Mouse (Mus musculus): ENCODE measurements around the gene Zfp266. TPM values are rescaled to one million over a fixed set of nuclear protein-coding genes. Genes with fewer than 3 reads are reported as not detected.

Gene Zfp266
- total and polyA plus RNA-seq, 3 experiments = 30.7 to 88.0 (median 31.5) TPM

DNA sequence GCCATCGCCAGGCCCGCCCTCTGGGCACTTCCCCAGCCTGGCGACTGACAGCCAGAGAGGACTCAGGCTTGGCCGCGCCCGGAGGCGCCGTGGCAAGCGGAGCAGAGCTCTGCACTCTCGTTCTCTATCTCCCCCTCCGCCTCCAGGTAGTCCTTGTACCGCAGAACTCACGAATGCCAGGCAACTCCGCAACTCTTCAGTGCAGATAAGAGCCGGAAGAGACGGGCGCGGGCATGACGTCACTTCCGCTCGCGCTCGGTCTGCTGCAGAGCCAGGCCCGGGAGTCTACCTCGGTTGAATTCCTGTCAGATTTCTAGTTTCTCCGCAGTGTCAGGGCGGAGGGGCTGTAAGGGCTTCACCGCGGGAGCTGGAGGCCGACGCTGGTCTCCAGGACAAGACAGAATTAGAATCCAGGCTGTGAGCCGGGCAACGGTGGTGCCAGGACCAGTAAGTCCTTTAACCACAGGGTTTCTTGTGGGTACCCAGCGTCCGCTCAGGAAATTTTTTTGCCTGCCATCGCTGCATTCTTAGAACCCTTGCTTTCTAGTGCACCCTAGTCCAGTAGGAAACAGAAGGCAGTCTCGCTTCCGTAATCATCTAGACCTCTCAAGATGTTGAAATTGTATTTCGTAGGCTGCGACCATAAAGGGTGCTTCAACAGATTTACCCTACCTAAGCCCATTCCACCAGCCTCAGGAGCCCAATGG is 28.5 kb downstream of the Zfp266 start, which contains the start of gene Zfp426:
Gene Zfp426 (minus strand): TSS at position 220 of the 707 bp plus-strand sequence.
- Histone ChIP-seq H3K9ac (ENCODE audit: control insufficient read depth, low read depth, low read length, poor library complexity, severe bottlenecking) (peak within 1 kb of the TSS; percentile 71), H3K4me1 (ENCODE audit: control insufficient read depth in 1 of 2, insufficient read depth in 2 of 2, low read length in 2 of 2) (peaks cover 6 to 11% of the 10 kb centered on the region in 2 experiments)
- DNase-seq (ENCODE audit: low read depth, low spot score) = peak; percentile 100
- TF ChIP-seq POLR2AphosphoS5 (IDR thresholded peaks at IDR 0.05; ENCODE audit: borderline replicate concordance, low read depth, low read length) = peak; percentile 89; the same call in 1 of the 2 replicates
- TF ChIP-seq ZC3H11A (IDR thresholded peaks at IDR 0.05; ENCODE audit: low read depth, low read length) = no peak
- TF ChIP-seq ZKSCAN1 (IDR thresholded peaks at IDR 0.05; ENCODE audit: low read depth, low read length) = no peak
- TF ChIP-seq USF1 (IDR thresholded peaks at IDR 0.05; ENCODE audit: low read depth, low read length) = no peak
- peak; percentile 92 for TF ChIP-seq JUND (IDR thresholded peaks at IDR 0.05; ENCODE audit: low read depth, low read length)
- peak; percentile 92; the same call in 1 of the 2 replicates for TF ChIP-seq MXI1 (IDR thresholded peaks at IDR 0.05; ENCODE audit: low read depth, low read length)
- TF ChIP-seq MAZ (IDR thresholded peaks at IDR 0.05; ENCODE audit: low read depth, low read length) = peak; percentile 86; the same call in 1 of the 2 replicates
- peak; percentile 87 for TF ChIP-seq MYC (IDR thresholded peaks at IDR 0.05; ENCODE audit: low read depth, low read length)
- TF ChIP-seq NELFE (IDR thresholded peaks at IDR 0.05; ENCODE audit: low read depth, low read length) = peak; percentile 100
- TF ChIP-seq SMC3 (IDR thresholded peaks at IDR 0.05; ENCODE audit: low read depth, low read length) = no peak
- TF ChIP-seq KAT2A (conservative IDR thresholded peaks at IDR 0.05; ENCODE audit: low read depth, low read length) = peak; percentile 81
- TF ChIP-seq GATA1 (IDR thresholded peaks at IDR 0.05; ENCODE audit: low read depth, low read length) = peak; percentile 98
- TF ChIP-seq RAD21 (IDR thresholded peaks at IDR 0.05; ENCODE audit: low read depth, low read length) = no peak
- TF ChIP-seq CTCF (IDR thresholded peaks at IDR 0.05 in 2 of 3, conservative IDR thresholded peaks at IDR 0.05 in 1 of 3; ENCODE audit: control insufficient read depth in 1 of 3, insufficient read depth in 1 of 3, low read depth in 2 of 3, low read length in 3 of 3, poor library complexity in 1 of 3, severe bottlenecking in 1 of 3) = no peak
- peak; percentile 94 for TF ChIP-seq ETS1 (IDR thresholded peaks at IDR 0.05; ENCODE audit: low read depth, low read length)
- peak; percentile 99 for TF ChIP-seq ZMIZ1 (IDR thresholded peaks at IDR 0.05; ENCODE audit: low read depth, low read length)
- no peak for TF ChIP-seq ZNF384 (IDR thresholded peaks at IDR 0.05; ENCODE audit: low read depth, low read length)
- TF ChIP-seq MAX (IDR thresholded peaks at IDR 0.05; ENCODE audit: low read length) = peak; percentile 62; the same call in 1 of the 2 replicates
- TF ChIP-seq UBTF (IDR thresholded peaks at IDR 0.05; ENCODE audit: borderline replicate concordance, insufficient read depth, low read depth, low read length) = peak; percentile 88; the same call in 1 of the 2 replicates
- TF ChIP-seq TCF12 (IDR thresholded peaks at IDR 0.05; ENCODE audit: low read depth, low read length) = peak; percentile 92
- TF ChIP-seq ELF1 (IDR thresholded peaks at IDR 0.05; ENCODE audit: low read depth, low read length) = peak; percentile 91
- TF ChIP-seq MEF2A (IDR thresholded peaks at IDR 0.05; ENCODE audit: extremely low read depth, insufficient replicate concordance, low read depth, low read length, poor library complexity, severe bottlenecking) = peak; percentile 68; the same call in 1 of the 2 replicates
- peak; percentile 79 for TF ChIP-seq RCOR1 (IDR thresholded peaks at IDR 0.05; ENCODE audit: low read depth, low read length)
- no peak for TF ChIP-seq GABPA (IDR thresholded peaks at IDR 0.05; ENCODE audit: low read depth, low read length)
- peak; percentile 98 to 99 for TF ChIP-seq POLR2A (IDR thresholded peaks at IDR 0.05; ENCODE audit: control insufficient read depth in 1 of 2, insufficient read depth in 1 of 2, low read depth in 1 of 2, low read length in 2 of 2, poor library complexity in 1 of 2)
- peak in 1 of 2 experiments; percentile 81; a peak in 2 of 4 replicates for TF ChIP-seq EP300 (IDR thresholded peaks at IDR 0.05; ENCODE audit: low read depth in 1 of 2, low read length in 2 of 2)
- no peak for TF ChIP-seq MAFK (IDR thresholded peaks at IDR 0.05; ENCODE audit: borderline replicate concordance, low read depth, low read length)
- TF ChIP-seq USF2 (IDR thresholded peaks at IDR 0.05; ENCODE audit: borderline replicate concordance in 1 of 2, insufficient read depth in 1 of 2, low read depth in 1 of 2, low read length in 2 of 2) = no peak
- TF ChIP-seq TBP (IDR thresholded peaks at IDR 0.05; ENCODE audit: low read depth, low read length) = peak; percentile 96
- TF ChIP-seq MYB (IDR thresholded peaks at IDR 0.05; ENCODE audit: low read depth, low read length) = no peak
- TF ChIP-seq CHD1 (IDR thresholded peaks at IDR 0.05; ENCODE audit: low read depth, low read length) = 0 out of 2 replicates have a peak, but pooled peaks have one; percentile 82
- peak; percentile 99 for TF ChIP-seq POLR2AphosphoS2 (IDR thresholded peaks at IDR 0.05; ENCODE audit: low read length)
- no peak for TF ChIP-seq BHLHE40 (IDR thresholded peaks at IDR 0.05; ENCODE audit: borderline replicate concordance, low read depth, low read length)
- TF ChIP-seq HCFC1 (IDR thresholded peaks at IDR 0.05; ENCODE audit: low read depth, low read length) = peak; percentile 93
- TF ChIP-seq CHD2 (IDR thresholded peaks at IDR 0.05; ENCODE audit: low read length) = no peak

More for the DNA sequence above, 28.5 kb downstream of the Zfp266 start, which contains the start of gene Zfp426:
- peaks cover 20% of the 10 kb centered on the region for H3K79me2 ChIP-seq (ENCODE audit: control insufficient read depth, insufficient read depth, low read length, poor library complexity)
- no peaks in the 10 kb centered on the region for H3K27me3 ChIP-seq (ENCODE audit: control insufficient read depth in 1 of 2, insufficient read depth in 2 of 2, low read length in 2 of 2)
- peaks cover 16 to 24% of the 10 kb centered on the region in 2 experiments for H3K36me3 ChIP-seq (ENCODE audit: control insufficient read depth in 1 of 2, insufficient read depth in 2 of 2, low read length in 2 of 2)
- peak within 1 kb of the TSS; percentile 74 to 75 for H3K4me3 ChIP-seq (ENCODE audit: control insufficient read depth in 1 of 2, insufficient read depth in 1 of 2, low read depth in 2 of 2, low read length in 2 of 2)
- peak within 1 kb of the TSS; percentile 78 for H3K27ac ChIP-seq (ENCODE audit: control insufficient read depth, low read depth, low read length)
- H3K9me3 ChIP-seq (replicated peaks; ENCODE audit: insufficient read depth, low read length) = no peaks in the 10 kb centered on the region
